Mouse (Mus musculus) spleen, postnatal 10 days (tissue): ENCODE results near the gene Osbp2.

Experiments
- DNase-seq, 2 experiments: peaks; one replicate each; pipeline ENCODE4 v3.0.0; 2021 to 2022; ENCODE audit warnings: low spot score in 2 of 2

Gene Osbp2

DNA sequence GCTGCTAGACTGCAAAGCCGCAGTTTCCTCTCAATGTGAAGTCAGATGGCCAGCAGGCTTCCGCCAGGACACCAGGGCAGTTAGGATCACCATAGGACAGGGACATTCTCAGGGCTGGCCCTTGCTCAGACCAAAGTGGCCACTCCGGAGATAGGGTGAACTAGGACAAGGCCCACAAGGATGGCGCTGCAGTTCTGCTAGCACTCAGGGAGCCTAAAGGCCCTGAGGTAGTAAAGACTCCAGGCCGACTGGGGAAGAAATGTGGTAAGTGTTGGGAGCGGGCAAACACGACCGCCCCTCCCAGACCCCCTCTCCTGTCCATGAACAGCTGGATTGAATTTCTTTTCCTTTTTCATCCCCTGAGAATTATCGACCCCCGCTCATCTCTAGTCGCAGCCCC lies 102.4 kb downstream of the Osbp2 start:
- no peak for DNase-seq

DNA sequence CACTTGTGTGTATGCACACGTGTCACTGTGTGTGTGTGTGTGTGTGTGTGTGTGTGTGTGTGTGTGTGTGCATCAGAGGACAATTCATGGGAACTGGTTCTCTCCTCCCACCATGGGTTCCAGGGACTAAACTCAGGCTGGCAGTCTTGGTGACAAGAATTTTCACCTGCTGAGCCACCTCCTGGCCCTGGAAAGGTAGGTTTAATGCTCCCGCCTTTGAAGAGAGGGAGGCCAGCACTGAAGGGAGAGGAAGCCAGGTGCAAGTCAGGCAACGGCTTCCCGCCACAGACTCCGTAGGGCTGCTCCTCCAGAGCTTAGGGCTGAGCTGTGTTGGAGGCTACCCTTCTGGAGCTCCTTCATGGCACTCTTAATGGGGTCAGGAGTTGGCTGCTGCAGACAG lies 104.3 kb downstream of the Osbp2 start:
- no peak for DNase-seq

DNA sequence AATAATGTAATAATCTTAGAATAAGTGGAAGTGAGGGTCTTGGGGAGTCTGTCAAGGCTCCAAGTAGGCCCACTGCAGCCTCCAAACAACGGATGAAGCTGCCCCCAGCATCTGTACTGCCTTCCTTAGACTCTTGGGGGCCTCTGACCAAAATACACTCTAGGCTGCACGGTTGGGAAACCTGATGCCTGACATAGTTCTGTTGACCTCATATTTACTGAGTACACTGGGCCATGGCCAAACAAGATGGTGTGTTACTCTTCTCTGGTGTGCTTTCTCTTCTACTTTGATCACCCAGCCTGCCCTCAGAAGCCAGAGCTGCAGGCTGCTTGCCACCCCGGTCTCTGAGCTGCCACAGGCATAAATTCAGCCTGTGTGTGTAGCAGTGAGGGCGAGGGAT lies 108.4 kb downstream of the Osbp2 start:
- DNase-seq = no peak

DNA sequence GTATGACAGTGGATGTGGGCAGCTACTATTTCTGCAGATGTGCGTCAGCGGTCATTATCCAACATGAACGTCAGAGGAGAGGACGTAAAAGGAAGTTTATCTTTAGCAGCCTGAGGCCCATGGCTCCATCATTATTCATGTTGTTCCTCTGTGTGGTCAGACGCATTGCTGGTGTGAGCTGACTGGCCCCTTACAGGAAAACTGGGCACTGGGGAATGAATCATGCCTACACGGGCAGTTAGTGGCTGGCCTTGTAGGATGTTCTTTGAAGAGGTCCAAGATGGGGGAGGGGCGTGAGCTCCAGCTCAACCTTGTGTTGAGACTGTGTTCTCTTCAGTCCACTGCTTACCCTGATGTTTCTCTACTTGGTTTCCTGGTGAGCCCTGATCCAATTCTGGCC lies 109.0 kb downstream of the Osbp2 start:
- DNase-seq = no peak

DNA sequence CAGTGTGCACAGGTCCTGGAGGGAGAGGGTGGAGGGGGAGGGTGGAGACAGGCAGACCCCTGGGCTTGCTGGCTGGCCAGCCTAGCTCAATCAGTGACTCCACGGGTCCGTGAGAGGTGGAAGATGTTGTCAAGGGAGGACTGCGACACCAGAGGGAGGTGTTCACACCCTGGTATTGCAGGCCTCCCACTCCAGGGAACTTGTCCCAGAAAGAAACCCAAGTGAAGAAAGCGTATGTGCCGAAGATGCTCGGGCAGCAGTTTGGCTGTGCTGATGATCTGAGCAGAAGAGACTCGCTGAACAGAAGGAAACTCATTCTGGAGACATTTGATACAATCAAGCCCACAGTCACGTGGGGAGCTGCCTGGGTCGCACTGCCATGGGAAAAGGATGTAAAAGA lies 109.8 kb downstream of the Osbp2 start:
- no peak for DNase-seq

DNA sequence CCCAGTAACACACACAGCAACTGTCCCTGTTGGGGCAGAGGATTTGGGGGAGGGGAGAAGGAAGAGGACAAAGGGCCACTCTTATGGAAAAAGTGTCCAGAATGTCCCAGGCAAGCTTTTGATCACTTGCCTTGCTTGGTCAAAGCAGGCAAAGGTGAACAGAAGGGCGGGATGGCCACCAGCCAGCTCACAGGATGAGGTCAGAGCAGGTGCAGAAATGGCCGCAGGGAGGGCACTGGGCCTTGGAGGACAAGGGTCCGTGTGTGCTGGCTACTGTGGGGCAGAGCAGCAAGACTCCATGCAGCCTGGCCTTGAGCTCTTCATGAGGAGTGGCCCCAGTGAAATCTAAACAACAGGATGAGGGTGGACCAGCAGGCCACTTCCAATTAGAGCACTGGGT lies 110.9 kb downstream of the Osbp2 start:
- no peak for DNase-seq

DNA sequence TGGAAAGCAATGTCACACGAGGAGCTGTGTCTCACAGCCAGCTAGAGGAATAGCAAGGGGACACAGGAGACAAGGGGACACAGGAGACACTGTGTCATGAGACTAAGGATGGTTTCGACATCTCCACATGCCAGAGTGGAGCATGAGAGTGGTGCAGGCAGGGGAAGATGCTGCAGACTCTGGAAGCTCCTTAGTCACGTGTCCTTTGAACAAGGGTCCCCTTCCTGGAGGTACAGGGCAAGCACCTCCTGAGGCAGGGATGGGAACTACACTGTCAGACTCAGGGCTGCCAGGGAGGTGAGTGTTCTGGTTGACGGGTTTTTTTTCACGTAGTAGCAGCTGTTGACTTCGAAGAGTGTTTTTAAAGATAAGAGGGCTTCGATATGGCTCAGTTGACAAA lies 113.9 kb downstream of the Osbp2 start:
- DNase-seq = no peak

DNA sequence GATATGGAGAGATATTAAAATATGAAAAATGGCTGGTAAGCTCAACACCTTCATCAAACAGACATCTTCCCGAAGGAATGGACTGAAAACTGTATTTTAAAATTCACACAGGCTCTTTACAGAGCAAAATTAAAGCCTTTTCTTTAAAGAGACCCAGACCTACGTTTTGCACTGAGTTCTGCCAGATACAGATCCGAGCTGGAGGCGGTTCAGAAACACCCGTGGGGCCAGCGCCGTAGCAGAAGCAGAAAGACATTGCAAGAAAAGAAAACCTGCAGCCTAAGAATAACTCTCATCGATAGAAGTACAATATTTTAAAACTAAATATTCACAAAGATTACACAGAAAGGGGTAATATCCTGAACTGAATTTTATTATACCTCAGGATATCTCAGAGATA lies 121.3 kb downstream of the Osbp2 start:
- no peak for DNase-seq

DNA sequence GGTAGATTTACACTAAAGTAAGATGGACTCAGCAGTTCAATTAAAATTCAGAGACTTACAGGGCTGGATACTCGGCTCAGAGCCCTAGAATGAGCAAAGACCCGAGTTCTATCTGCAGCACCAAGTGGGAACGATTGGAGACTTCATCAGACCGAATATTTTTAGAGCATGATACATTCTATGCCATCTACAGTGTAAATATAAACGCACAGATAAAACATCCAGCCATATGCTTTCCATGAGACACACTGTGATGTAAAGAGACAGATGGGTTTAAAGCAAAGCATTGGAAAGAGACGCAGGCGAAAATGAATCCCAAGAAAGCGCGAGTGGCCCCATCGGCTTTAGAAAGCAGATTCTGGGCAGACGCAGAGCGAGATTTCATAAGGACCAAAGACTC lies 122.5 kb downstream of the Osbp2 start:
- no peak for DNase-seq

DNA sequence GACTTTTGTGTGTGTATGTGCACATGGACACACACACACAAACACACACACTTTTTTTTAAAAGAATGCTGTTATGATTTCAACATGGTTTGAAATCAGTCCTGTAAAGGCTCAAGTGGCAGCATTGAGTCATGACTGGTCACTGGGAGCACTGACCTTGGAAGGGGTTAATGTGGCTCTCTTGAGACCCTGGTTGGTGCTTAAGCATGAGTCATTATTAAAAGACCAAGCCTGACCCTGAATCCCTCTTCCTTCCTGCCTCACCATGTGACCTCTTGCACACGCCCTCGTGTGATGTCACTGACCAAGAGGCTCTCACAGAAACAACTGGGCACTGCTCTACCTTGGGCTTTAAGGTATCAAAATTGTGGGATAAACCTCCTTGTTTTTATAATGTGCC lies 124.9 kb downstream of the Osbp2 start:
- no peak for DNase-seq

DNA sequence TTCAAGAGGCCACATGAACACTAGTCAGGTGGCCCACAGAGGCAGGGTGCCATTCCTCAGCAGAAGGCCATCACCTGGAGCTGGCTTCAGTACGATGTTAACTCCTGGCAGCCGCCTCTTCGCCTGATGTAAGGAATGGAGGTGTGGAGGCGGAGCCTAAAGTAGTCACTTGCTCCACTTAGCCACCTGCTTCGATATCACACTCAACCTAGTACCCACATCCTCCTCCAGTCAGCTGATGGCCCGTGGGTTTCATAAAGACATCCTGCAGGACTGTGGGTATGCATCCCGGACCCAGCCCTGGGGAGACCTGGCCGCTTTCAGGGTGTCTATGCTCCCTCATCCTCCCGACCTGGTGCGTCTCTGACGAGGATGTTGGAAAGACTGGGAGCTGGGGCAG lies 128.0 kb downstream of the Osbp2 start:
- no peak for DNase-seq

DNA sequence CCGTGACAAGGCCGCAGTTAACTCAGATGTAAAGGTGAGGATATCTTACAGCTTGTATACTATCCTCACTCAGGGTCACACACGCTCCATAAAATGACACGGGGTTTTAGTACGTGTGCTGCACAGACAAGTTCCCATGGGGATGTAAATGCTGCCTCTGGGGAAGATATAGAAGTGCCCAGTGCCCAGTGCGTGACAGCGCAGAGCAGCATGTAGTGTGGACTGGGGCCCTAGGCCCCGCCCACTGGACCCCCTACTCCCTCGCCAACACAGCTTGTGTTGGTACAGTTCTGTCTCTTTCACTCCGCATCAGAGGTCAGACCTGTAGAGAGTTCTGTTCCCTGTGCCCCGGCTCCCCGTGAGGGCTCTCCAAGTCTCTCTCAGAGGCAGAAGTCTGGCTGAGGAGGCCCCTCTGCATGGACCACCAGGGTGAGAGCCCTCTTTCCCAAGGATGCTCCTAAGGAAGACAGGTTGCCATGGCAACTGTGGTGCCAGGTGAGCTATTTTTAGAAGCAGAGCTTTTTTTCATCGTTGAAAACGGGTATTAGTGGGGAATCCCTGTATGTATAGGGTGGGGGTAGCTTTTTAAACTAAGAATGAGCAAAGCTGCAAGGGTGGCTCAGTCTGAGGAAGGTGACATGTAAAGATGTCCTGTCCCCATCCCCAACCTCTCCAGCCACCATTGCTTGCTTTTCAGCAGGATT lies 129.6 kb downstream of the Osbp2 start:
- no peak for DNase-seq

DNA sequence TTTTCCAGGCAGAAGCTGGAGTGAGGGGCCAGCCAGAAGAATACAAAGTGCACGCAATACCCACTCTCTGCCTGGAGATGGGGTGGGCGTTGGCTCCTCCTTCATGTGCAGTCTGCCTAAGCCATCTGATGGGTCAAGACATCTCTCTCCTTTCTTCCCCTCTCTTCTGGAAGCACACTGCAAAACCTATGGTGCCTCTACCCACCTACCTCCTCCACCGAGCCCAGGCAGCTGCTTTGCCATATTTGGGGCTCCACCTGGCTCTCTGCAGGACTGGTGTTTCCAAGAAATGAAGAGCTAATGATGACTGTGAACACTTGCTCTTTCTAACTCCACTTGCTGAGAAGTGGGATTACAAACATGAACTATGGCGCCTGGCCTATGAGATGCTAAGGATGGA lies 132.2 kb downstream of the Osbp2 start:
- no peak for DNase-seq

DNA sequence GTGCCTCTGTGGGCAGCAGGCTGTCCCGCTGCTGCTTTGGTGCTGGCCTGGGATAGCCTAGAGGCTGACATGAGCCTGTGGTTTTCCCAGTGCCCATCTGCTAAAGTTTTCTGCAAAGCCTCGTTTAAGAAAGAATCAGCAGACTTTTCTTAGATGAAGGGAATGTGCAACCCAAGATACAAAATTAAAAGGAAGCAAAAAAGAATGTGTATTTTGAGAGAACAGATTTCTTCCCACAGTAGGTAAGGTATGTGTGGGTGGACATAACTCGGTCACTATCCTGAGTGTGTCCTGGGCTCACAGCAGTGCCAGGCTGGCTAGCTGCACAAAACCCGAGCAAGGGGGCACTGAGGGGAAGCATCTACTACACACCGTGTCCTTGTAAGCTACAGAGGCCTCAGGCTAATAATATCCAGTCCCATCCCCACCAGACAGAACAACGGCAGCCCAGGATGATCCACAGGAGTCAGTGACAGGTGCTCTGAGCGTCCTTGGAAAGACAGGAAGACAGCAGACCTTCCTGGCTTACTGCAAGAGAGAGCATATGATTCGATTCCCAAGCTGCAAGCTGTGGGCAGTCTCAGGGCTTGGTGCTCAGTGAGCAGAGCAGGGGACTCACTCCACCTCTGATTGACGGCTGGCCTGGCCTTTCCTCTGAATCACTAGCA lies 136.1 kb downstream of the Osbp2 start:
- no peak for DNase-seq

DNA sequence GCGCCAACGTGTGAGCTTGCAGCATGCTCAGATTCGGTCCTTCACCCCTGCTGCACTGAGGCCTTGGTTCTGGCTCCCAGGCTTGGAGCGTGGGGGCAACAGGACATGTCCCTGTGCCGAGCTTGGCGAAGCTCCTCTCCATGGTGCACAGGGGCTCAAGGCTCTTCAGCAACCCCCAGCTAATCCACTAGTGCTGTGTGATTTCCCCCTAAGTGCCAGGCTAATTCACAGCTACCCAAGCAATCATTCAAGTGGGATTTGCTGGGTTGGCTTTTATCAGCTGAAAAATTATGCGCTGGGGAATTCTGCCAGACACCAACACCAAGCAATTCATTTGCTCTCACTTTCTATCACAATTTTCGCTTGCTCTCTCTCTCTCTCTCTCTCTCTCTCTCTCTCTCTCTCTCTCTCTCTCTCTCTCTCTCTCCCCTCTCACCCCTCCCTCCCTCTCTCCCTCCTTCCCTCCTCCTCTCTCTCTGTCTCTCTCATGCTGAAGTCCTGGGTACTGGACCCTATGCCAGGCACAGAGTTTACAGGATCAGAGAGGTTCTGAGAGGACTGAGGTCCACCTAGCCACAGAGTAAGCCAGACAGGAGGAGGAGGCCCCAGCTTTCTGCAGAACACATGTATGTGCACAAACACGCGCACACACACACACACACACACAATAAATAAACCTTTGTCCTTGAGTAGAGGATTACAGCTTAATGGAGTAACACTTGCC lies 138.2 kb downstream of the Osbp2 start:
- DNase-seq = no peak

DNA sequence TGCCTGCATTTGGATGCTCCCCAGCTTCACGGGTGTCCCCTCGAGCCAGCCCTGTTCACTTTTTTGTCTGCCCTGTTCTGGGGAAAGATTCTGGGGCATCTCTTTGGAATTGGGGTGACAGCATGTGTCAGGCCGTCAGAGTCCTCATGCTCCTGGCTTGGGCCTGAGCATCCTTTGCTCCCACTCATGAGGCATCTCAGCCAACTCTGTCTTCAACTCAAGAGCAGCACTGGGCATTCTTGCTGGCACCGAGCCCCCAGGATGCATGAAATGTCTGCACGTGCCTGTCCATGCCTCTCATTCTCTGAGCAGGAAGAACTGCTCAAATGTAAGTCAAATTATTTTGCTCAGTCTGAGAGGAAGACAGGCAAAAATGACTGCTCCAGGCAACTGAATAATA lies 139.0 kb downstream of the Osbp2 start:
- DNase-seq = no peak

DNA sequence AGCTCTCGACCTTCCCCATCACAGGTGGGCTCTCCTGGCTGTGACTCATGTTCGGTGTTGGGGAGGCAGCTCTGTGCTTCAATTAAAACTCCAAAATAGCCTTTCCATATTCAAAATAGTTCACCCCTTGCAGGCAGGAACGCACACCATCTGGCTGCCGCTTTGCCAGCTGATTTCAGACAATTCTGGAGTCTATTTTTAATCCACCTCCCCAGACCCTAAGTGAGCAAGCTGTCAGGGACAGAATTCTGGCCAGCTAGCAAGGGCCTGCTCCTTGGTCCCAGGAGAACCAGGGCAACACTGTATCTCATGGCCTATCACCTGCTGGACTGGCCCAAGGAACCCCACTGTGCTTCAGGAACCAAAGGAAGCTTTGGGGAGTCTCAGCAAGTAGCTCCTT lies 139.8 kb downstream of the Osbp2 start:
- no peak for DNase-seq

DNA sequence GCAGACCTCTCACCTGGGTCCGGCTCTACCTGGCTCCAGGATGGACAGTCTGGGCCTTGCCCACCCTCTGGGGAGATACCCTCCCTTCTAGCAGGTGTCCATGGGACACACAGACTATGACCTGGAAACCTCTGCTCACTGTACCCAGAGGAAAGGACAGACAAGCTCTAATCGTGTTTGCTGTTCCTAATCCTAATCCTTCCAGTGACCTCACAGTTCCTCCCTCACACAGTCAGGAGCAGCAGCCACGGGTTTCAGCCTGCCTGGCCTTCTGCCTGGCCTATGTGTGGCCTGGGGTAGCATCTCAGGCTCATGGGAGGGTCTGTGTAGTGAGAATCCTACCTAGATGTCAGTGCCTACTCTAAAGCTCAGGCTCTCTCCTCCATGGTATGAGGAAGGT lies 140.8 kb downstream of the Osbp2 start:
- DNase-seq = no peak

DNA sequence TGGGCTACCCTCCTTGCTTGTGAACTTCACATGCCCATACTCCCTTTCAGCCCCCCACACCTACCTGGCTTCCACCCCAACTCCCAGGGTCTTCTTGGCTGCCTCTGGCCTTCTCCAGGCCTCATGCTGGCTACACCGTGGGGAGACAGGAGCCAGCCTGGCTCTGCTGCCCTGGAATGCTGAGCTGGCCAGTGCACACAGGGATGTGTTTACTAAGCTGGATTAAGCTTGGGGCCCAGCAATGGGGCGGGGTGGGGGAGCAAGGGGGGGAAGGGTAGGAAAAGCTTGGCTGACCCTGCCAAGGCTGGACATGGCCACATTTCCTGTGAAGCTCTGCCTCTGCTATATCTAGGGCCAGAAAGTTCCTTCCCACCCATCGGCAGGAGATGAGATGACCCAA lies 141.7 kb downstream of the Osbp2 start:
- DNase-seq = no peak

DNA sequence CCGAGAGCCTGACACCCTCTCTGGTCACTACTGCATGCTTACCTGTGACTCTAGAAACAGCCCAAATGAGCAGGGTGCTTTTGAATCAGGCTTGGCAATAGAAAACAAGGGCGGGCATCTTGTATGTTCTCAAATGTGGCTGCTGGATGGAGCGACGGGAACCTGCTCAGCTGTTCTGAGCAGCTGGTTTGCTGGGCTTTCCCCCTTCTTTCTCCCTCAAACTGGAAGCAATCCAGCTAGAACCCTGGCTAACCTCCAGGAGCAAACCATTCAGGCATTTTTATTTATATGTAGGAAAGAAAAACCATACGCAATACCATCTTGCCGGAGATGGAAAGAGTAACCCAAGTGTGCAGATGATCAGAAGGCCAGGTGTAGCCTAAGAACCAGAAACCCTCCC lies 147.0 kb downstream of the Osbp2 start:
- DNase-seq = no peak

DNA sequence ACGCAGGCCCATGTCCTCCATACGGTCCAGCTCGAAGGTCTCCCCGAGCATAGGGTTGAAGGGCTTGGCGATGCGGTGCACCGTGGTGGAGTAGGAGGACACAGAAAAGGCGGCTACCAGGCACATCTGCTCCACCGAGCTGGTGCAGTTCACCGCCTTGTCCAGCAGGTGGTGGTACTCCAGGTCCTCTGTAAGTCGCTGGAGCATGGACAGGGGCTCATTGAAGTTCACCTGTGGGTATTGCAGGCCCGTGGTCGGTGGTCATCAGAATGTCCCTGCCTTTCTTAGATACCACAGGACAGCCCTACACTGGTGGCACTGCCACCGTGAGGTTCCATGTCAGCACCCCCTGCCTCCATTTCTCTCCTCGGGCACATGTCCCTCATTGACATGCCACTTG lies 149.2 kb downstream of the Osbp2 start:
- DNase-seq = peak; percentile 32 to 58

DNA sequence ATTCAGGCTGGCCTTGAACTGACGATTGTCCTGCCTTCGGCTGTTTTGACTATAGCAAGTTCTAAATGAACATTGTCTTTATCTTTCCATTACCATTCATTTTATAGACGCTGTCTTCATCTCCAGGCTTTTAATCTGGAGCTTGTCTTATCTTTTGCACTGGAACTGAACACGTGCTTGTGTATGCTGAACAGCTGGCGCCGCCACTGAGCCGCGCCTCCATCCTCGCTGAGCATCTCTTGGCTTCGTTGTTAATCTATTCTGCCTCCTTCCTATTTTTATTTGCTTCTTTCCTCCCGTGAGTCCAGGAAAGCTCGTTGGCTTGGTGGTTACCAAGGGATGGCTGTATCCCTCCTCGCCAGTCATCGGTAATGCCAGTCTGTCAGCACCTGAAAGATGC lies 153.5 kb downstream of the Osbp2 start:
- DNase-seq = no peak

DNA sequence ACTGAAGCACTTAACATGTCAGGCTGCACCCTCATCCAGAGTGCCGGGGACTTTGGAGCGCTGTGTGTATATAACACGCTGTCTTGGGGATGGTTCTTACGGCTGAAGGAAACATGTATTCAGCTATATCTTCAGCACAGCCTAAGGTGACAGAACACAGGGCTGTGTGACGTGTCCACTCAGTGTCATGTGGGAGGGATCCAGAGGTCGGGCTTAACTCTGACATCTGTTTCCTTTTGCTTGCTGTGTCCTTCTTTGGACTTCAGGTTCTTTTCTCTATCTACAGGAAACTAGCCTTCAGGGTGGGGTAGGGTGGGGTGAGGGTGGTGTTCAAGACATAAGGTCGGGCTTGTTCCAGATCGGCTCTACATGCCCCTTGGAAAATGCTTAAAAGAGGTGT lies 156.6 kb downstream of the Osbp2 start:
- DNase-seq = no peak
